In genomic region chr10:71430661-71431060, GRCm38 (mm10) we compare ENCODE assay signal across 20 mouse cellular contexts.
DNase-seq lines count a peak whose midpoint lies in the region; ATAC-seq and TF ChIP-seq lines count a peak whose summit lies in the region.
"Had no signal": no experiment of that assay in that cellular context is flagged by ENCODE, and none has a peak within 500 bp of the region (broad histone marks: within the 10 kb centered on the region; RNA-seq: fewer than 3 reads in every experiment).

No protein-coding gene starts in this region.

- TF ChIP-seq CTCF in layer of hippocampus, adult 2 months (conservative IDR thresholded peaks at IDR 0.05) = peak; percentile 50

- DNase-seq in layer of hippocampus, adult 2 months (ENCODE audit: low spot score in 2 of 2) = no peak
- DNase-seq in layer of hippocampus, adult 11-12 months (ENCODE audit: low spot score) = no peak
- peak; percentile 46 for DNase-seq in 416B (ENCODE audit: low read depth)
- DNase-seq in ES-CJ7 (ENCODE audit: low read depth, low spot score) = peak; percentile 59
- peak; percentile 33 for DNase-seq in retina, embryonic 14.5 days (ENCODE audit: low spot score)
- DNase-seq in T-cell, adult 2 months (ENCODE audit: low spot score) = no peak
- DNase-seq: adrenal gland, adult 8-10 months; cerebellum, adult 8-10 months; gastrocnemius, postnatal 36 days; heart, postnatal 10 days; kidney, adult 11 months; kidney, postnatal 14 days; liver; liver, postnatal 0 days had no signal

- H3K4me3 ChIP-seq in layer of hippocampus, adult 2 months = no peak overlapping the region
- H3K4me3 ChIP-seq: embryonic facial prominence, embryonic 15.5 days; forebrain, embryonic 10.5 days; heart, embryonic 10.5 days had no signal

- H3K27ac ChIP-seq in layer of hippocampus, adult 2 months = no peak overlapping the region
- H3K27ac ChIP-seq: embryonic facial prominence, embryonic 15.5 days; forebrain, embryonic 10.5 days; heart, embryonic 10.5 days; hindbrain, embryonic 14.5 days; macrophage had no signal

- ATAC-seq in granulocyte monocyte progenitor cell, adult 5-6 weeks (replicated peaks; ENCODE audit: poor library complexity, severe bottlenecking) = no peak
- ATAC-seq: liver, postnatal 0 days had no signal

Comparison
In these comparisons a context has a peak if more than half of its experiments do, and no peak if none do; other contexts are left out.
1. DNase-seq: peak in 416B (single experiment), ES-CJ7 (single experiment) and retina, embryonic 14.5 days (single experiment); none in layer of hippocampus, adult 2 months (0 of 2), layer of hippocampus, adult 11-12 months (single experiment) and T-cell, adult 2 months (single experiment).